Mouse (Mus musculus): Measurements from ENCODE around the gene Gm11084.

The Gm11084 gene

DNA sequence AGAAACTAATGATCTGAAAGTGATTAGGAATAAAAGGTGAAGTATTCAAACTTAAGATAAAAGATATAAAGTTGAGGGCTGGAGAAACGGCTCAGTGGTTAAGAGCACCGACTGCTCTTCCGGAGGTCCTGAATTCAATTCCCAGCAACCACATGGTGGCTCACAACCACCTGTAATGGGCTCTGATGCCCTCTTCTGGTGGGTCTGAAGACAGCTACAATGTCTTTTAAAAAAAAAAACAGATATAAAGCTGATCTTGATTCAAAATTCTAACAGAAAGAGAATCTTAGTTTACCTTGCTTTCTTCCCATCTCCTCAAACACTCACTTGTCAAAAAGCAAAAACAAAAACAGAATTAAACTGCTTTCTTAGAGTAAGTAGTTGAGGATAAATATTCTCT is 30.1 kb downstream of the Gm11084 start:
- no peak for DNase-seq (ENCODE audit: extremely low spot score, low read depth, low spot score)

DNA sequence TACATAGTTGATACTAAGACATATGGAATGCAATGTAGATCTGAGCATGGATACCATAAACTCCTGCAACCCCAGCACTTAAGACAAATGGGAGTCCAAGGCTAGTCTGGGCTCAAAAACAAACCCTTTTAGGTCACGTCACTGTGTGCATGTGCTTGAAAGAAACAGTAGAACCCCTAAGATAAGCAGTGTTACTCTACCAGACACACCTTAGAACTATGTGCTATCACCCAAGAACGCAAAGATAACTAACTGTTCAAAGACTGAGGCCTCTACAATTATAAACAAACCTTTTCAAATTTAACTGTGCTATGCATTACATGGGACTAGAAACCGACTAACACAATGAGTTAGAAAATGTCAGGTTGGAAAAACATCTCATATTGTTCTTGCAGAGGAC is 33.5 kb downstream of the Gm11084 start:
- no peak for DNase-seq (ENCODE audit: extremely low spot score, low read depth, low spot score)

DNA sequence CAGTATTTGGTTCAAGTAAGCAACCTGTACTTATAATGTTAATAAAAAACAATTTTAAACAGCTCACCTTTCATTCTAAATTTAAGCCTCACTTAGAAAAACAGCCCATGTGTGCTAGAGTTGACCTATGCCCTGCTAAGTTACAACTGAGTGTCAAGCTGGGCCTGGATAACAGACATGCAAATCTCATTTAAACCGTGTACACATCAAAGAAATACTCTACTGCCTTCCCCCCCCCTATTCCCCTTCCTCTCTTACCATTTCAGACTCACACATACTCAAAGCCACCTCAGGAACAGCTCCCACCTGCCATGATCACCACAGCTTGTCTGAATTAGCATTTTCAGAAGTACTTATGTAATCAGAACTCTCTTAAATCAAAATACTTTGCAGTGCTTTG is 50.6 kb downstream of the Gm11084 start:
- DNase-seq (ENCODE audit: extremely low spot score, low read depth, low spot score) = no peak

DNA sequence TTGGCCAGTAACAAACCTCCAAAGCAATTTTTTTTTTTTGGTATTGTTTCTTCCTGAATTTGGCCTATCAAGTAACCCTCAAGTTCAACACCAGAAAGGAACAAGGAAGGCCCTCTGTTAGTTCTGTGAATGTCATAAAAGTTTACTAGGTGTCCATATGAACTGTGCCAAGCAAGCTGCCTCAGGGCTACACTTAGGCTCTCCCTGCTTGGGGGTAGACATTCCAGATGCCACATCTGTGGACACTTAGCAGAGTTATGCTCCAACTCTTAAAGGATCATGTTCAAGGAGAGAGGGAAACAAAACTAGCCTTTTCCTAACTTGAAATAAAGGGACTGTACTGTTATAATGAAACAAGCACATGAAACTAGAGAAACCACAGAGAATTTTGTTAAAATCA is 54.3 kb downstream of the Gm11084 start:
- peak; percentile 79 for DNase-seq (ENCODE audit: extremely low spot score, low read depth, low spot score)

DNA sequence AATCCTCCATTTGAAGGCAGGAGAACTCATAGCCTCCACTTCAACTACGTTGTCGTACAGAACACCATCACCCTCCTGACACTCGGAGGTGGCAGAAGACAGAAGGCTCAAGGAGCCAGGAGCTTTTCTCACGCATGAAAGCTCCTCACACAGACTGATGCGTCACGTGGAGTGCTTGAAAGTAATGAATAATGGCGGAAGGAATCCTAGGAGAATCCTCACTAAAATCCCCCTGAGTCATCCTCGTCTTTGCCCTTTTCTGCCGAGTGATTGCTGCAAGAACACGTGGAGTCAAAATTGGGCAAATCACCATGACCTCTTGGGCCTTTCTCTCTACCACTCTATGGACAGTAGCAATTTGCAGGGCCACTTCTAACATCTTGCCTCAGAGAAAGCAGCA is 61.5 kb downstream of the Gm11084 start:
- DNase-seq (ENCODE audit: extremely low spot score, low read depth, low spot score) = no peak
